Mouse (Mus musculus): ENCODE data around the gene Olfr153. TPM values are rescaled to one million over a fixed set of nuclear protein-coding genes. Genes with fewer than 3 reads are reported as not detected.

Gene Olfr153
- polyA plus RNA-seq (2012) = not detected in 2 replicates

DNA sequence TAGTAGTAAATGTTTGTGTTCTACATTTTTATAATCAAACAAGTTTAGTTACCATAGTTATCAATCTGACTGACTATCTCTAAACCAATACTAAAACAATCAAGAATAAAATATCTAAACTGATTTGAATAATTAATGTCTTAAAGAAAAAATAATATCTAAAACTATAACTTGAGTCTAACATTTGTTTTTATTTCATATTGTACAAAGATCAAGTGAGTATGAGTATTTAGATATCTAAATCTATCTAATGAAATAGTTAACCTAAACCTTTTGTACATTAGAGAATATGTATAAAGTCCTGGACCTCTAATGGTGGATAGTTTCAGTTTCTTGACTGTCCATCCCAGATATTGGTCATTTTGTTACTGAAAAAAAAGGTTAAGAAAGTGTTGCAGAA lies at the start of gene Olfr153:
Olfr153 (plus strand) TSS at position 301 of the 400 bp plus-strand sequence.

DNA sequence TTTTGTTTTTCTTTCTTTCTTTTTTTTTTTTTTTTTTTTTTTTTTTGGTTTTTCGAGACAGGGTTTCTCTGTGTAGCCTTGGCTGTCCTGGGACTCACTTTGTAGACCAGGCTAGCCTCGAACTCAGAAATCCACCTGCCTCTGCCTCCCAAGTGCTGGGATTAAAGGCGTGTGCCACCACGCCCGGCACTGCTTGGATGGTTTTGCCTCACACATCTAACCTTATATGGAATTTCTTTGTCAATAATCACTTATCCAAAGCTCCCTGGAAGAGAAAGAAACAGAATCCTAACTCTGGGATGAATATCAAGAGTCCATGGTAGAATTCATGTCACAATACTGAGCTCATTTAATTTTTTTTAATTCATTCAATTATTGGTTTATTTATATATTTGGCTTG lies 34.6 kb upstream of the Olfr153 start, which contains the start of gene Pramel7:
Pramel7 (minus strand) TSS at position 101 of the 400 bp plus-strand sequence.

GRCm38 (mm10) chr2:87506265-87506664 lies 25.3 kb upstream of the Olfr153 start, which contains the start of gene Pramel6:
Pramel6 (plus strand) TSS chr2:87506565.

DNA sequence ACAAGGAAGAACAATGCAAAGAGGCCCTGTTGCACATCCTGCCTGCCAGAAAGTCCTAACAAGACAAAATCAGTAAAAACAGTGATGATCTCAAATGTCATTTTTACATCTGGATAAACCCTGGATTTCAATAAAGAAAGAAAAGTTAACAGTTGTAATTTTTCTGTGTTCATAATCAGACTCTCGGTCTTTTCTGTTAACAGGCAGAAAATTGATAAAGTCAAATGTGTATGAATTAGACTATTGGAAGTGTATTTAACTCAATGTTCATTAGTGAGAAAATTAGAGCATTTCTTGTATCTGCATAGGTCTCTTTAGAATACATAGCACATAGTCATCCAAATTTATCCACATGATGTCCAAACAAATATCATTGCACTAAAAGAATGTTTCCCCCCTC lies 13.8 kb downstream of the Olfr153 start, which contains the start of gene Olfr1128:
Olfr1128 (minus strand) TSS at position 101 of the 400 bp plus-strand sequence.

DNA sequence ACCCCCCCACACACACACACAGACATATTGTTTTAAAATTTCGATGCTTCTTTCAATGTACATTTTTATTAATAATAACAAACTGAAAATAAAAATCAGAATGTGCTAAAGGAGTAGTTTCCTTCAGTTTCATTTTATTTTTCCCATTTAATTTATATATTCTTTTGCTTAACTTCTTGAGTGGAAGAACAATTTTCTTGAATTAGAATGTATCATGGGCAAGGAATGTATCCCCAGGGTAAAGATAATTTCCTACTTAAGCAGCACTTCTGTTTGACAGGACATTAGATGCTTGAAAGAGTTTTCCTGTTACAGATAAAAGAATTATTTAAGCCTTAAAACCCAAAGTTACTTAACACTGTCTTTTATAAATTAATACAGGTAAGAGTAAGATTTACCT lies 42.0 kb downstream of the Olfr153 start, which contains the start of gene Olfr1129:
Olfr1129 (plus strand) TSS at position 301 of the 400 bp plus-strand sequence.

Other genes with a start within 250 kb of the Olfr153 start
- not detected in 2 replicates for gene Olfr1118, start 224.2 kb upstream of the Olfr153 start, polyA plus RNA-seq (2012)
- not detected in 2 replicates for gene Olfr1120, start 177.0 kb upstream of the Olfr153 start, polyA plus RNA-seq (2012)
- not detected in 2 replicates for gene Olfr1121, start 161.9 kb upstream of the Olfr153 start, polyA plus RNA-seq (2012)
- gene Olfr1122, start 145.9 kb upstream of the Olfr153 start, polyA plus RNA-seq (2012) = not detected in 2 replicates
- gene Olfr1123, start 115.2 kb upstream of the Olfr153 start, polyA plus RNA-seq (2012) = not detected in 2 replicates
- gene Olfr1124, start 101.5 kb upstream of the Olfr153 start, polyA plus RNA-seq (2012) = 0.02 TPM in 1 of 2 replicates, not detected in the other
- not detected in 2 replicates for gene Olfr1126, start 77.8 kb upstream of the Olfr153 start, polyA plus RNA-seq (2012)
- gene Pramel7, start 34.7 kb upstream of the Olfr153 start, polyA plus RNA-seq (2012) = not detected in 2 replicates
- not detected in 2 replicates for gene Pramel6, start 25.2 kb upstream of the Olfr153 start, polyA plus RNA-seq (2012)
- gene Olfr1128, start 13.7 kb downstream of the Olfr153 start, polyA plus RNA-seq (2012) = not detected in 2 replicates
- gene Olfr1129, start 42.1 kb downstream of the Olfr153 start, polyA plus RNA-seq (2012) = not detected in 2 replicates
- not detected in 2 replicates for gene Olfr1130, start 74.4 kb downstream of the Olfr153 start, polyA plus RNA-seq (2012)
- not detected in 2 replicates for gene Olfr1131, start 95.3 kb downstream of the Olfr153 start, polyA plus RNA-seq (2012)
- gene Olfr1132, start 105.7 kb downstream of the Olfr153 start, polyA plus RNA-seq (2012) = not detected in 2 replicates
- not detected in 2 replicates for gene Olfr1133, start 115.6 kb downstream of the Olfr153 start, polyA plus RNA-seq (2012)
- not detected in 2 replicates for gene Olfr1134, start 126.7 kb downstream of the Olfr153 start, polyA plus RNA-seq (2012)
- gene Olfr1135, start 141.9 kb downstream of the Olfr153 start, polyA plus RNA-seq (2012) = not detected in 2 replicates
- not detected in 2 replicates for gene Olfr1136, start 162.2 kb downstream of the Olfr153 start, polyA plus RNA-seq (2012)
- gene Olfr1137, start 181.4 kb downstream of the Olfr153 start, polyA plus RNA-seq (2012) = not detected in 2 replicates
- not detected in 2 replicates for gene Olfr1138, start 208.2 kb downstream of the Olfr153 start, polyA plus RNA-seq (2012)
- not detected in 2 replicates for gene Olfr1140, start 212.0 kb downstream of the Olfr153 start, polyA plus RNA-seq (2012)
- not detected in 2 replicates for gene Olfr1141, start 222.2 kb downstream of the Olfr153 start, polyA plus RNA-seq (2012)
- gene Olfr152, start 247.7 kb downstream of the Olfr153 start, polyA plus RNA-seq (2012) = not detected in 2 replicates